Mouse (Mus musculus) 3T3-L1 (cell line): ENCODE measurements around the gene St6galnac6.

Source experiments
- DNase-seq: peaks from one replicate; pipeline ENCODE4 v3.0.0-alpha.2; 2015; ENCODE audit warnings: low read depth, low spot score

The St6galnac6 gene

GRCm38 (mm10) chr2:32599409-32599808 lies at the start of gene St6galnac6:
Gene St6galnac6 (plus strand): TSS chr2:32599709.
- no peak for DNase-seq

GRCm38 (mm10) chr2:32549764-32550163 lies 49.7 kb upstream of the St6galnac6 start:
- peak; percentile 95 for DNase-seq

GRCm38 (mm10) chr2:32551236-32551635 lies 48.3 kb upstream of the St6galnac6 start:
- no peak for DNase-seq

GRCm38 (mm10) chr2:32553592-32554148 lies 45.8 kb upstream of the St6galnac6 start:
- no peak for DNase-seq

- peak; percentile 35 for DNase-seq
Measured at GRCm38 (mm10) chr2:32555484-32555883, 44.0 kb upstream of the St6galnac6 start.

GRCm38 (mm10) chr2:32556019-32556418 lies 43.5 kb upstream of the St6galnac6 start:
- DNase-seq: no peak

GRCm38 (mm10) chr2:32559570-32559969 lies 39.9 kb upstream of the St6galnac6 start:
- DNase-seq: no peak

GRCm38 (mm10) chr2:32566536-32567063 lies 32.9 kb upstream of the St6galnac6 start:
- peak; percentile 92 for DNase-seq

GRCm38 (mm10) chr2:32568149-32568548 lies 31.4 kb upstream of the St6galnac6 start:
- DNase-seq: peak; percentile 21

- peak; percentile 31 for DNase-seq
Measured at GRCm38 (mm10) chr2:32568941-32569340, 30.6 kb upstream of the St6galnac6 start.

GRCm38 (mm10) chr2:32570698-32571494 lies 28.6 kb upstream of the St6galnac6 start, which contains the start of gene Dpm2:
Gene Dpm2 (plus strand): TSS chr2:32570858.
- peak; percentile 98 for DNase-seq

GRCm38 (mm10) chr2:32572196-32572595 lies 27.3 kb upstream of the St6galnac6 start:
- no peak for DNase-seq

- no peak for DNase-seq
Measured at GRCm38 (mm10) chr2:32574497-32574896, 25.0 kb upstream of the St6galnac6 start, which contains the start of gene Pip5kl1. Gene Pip5kl1 (plus strand): TSS chr2:32574797.

GRCm38 (mm10) chr2:32574901-32575585 lies 24.5 kb upstream of the St6galnac6 start:
- peak; percentile 96 for DNase-seq

- DNase-seq: no peak
Measured at GRCm38 (mm10) chr2:32575586-32576160, 23.8 kb upstream of the St6galnac6 start, which contains the start of gene 9430097D07Rik. Gene 9430097D07Rik (minus strand): TSS chr2:32575684.

GRCm38 (mm10) chr2:32576532-32576931 lies 23.0 kb upstream of the St6galnac6 start:
- no peak for DNase-seq

GRCm38 (mm10) chr2:32578146-32579046 lies 21.1 kb upstream of the St6galnac6 start:
- no peak for DNase-seq

GRCm38 (mm10) chr2:32581450-32582095 lies 17.9 kb upstream of the St6galnac6 start:
- DNase-seq: no peak

- peak; percentile 96 for DNase-seq
Measured at GRCm38 (mm10) chr2:32582830-32583799, 16.4 kb upstream of the St6galnac6 start.
